Mouse (Mus musculus): Measurements from ENCODE around the gene Fermt3. TPM values are rescaled to one million over a fixed set of nuclear protein-coding genes. Genes with fewer than 3 reads are reported as not detected.

Gene Fermt3
- polyA plus RNA-seq, 1 experiment from 2014 or later: 4.3 TPM

DNA sequence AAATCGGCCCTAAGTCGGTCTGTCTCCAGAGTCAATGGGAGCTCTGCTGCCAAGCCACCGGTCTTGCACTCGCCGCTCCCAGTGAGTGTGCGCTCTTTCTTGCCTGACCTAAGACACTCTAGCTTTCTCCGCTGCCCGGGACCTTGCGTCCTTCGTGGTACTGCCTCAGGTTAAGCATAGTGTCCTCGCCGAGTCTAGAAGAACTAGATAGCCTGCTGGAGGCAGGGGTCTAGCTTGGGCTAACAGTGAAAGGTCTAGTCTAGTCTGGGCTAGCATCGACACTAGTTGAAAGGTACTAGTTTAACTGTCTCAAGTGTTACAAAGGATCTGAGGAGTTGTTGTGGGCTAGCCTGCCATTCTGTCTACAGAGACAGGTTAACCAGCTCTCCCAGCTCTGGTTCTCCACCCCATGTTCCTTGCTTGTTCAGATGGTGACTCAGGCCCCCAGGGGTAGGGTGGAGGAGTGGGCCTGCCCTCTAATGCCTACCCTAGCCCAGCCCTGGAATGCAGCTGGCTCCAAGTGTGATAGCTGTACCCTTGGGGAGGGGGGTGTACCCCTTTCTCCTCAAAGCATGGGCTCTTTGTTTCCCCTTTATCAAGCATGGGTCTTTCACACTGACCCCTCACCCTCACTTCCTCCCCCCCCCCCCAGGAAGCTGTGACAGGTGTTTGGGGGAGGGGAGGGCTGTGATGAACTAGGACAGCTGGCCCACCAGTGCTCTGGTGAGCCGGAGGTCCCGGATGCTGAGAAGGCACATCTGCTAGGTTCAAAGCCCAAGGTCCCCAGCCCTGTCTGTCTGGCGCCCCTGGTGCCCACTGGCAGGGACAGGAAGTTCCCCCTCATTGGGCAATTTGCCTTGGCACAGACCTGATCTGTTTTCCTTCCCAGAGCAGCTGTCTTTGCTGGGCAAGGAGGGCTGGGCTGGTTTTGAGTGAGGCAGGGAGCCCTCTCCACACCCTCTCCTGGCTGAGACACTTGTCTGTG lies 43.4 kb downstream of the Fermt3 start, which contains the start of gene Plcb3:
Plcb3 (minus strand) TSS at position 934 of the 985 bp plus-strand sequence.
- Histone ChIP-seq H3K4me1 (replicated peaks; ENCODE audit: insufficient read depth, low read length) (peaks cover 28% of the 10 kb centered on the region), H3K4me2 (ENCODE audit: low read length) (peak within 1 kb of the TSS; percentile 92), H3K27me3 (ENCODE audit: insufficient read depth, low read length) (no peaks in the 10 kb centered on the region), H3K4me3 (replicated peaks; ENCODE audit: low read depth, low read length) (peak within 1 kb of the TSS; percentile 69), H3K9me3 (replicated peaks; ENCODE audit: low read length) (no peaks in the 10 kb centered on the region), H3K9ac (ENCODE audit: low read depth, low read length) (peak within 1 kb of the TSS; percentile 72), H3K36me3 (ENCODE audit: insufficient read depth, low read length) (0 out of 2 replicates have a peak, but pooled peaks cover 14% of the 10 kb centered on the region), H3K27ac (peak within 1 kb of the TSS; percentile 85)
- ATAC-seq (replicated peaks; ENCODE audit: low FRiP score, low read depth) (no peak), DNase-seq (ENCODE audit: low spot score) (peak; percentile 81)
- peak; percentile 48; the same call in 1 of the 2 replicates for TF ChIP-seq CTCF (IDR thresholded peaks at IDR 0.05; ENCODE audit: low read depth)
- under 1% methylated on average over 16 of the region's 16 CpGs for WGBS

DNA sequence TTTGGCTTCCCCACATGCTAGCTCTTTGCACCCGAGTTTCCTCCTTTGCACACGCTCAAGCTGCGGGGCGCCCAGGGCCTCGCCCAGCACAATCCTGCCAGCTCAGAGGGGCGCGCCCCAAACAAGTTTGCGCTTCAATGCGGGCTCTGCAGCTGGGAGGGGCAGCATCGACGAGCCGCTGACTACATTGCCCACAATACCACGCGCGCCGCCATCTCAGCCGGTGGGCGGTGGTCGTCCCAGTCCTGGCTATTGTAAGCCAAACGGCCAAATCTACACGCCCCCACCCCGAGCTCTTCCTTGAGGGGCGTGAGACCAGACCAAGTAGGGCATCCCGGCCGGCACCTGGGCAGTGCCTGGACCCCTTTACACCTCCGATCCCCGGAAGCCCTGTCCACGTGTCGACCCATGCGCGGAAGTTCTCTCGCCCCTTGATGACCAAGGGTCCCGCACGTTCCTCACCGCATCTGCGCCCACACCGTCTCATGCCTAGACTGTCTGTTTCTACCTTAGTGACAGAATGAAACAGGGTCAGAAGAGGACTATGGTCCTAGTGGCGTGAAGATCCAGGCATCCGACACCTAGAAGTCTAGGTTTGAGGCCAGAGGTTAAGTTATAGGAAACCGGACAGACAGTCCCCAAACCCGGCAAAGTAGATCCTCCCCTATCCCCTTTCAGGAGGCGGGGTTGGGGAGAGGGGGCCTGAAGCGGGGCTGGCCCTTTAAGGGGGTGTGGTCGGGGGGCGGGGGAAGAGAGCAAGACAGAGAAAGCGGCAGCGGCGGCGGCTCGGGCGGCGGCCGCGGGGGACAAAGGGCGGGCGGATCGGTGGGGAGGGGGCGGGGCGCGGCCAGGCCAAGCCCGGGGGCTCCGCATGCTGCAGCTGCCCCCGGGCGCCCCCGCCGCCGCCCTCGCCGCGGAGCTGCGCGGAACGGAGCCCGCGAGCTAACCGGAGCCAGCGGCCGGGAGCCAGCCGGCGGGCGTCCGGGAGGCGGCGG lies 44.8 kb downstream of the Fermt3 start, which contains the start of gene Ppp1r14b:
Ppp1r14b (plus strand) TSS at position 758 of the 995 bp plus-strand sequence.
- no peak for TF ChIP-seq CTCF (IDR thresholded peaks at IDR 0.05; ENCODE audit: low read depth)
- Histone ChIP-seq H3K36me3 (ENCODE audit: insufficient read depth, low read length) (0 out of 2 replicates have a peak, but pooled peaks cover 14% of the 10 kb centered on the region), H3K27ac (peak within 1 kb of the TSS; percentile 85), H3K4me2 (ENCODE audit: low read length) (peak within 1 kb of the TSS; percentile 92), H3K9me3 (replicated peaks; ENCODE audit: low read length) (no peaks in the 10 kb centered on the region), H3K4me3 (replicated peaks; ENCODE audit: low read depth, low read length) (peak within 1 kb of the TSS; percentile 69), H3K9ac (ENCODE audit: low read depth, low read length) (peak within 1 kb of the TSS; percentile 72), H3K4me1 (replicated peaks; ENCODE audit: insufficient read depth, low read length) (peaks cover 34% of the 10 kb centered on the region), H3K27me3 (ENCODE audit: insufficient read depth, low read length) (no peaks in the 10 kb centered on the region)
- peak; percentile 43 for ATAC-seq (replicated peaks; ENCODE audit: low FRiP score, low read depth)
- under 1% methylated on average over 69 of the region's 84 CpGs for WGBS
- DNase-seq (ENCODE audit: low spot score): peak; percentile 90

DNA sequence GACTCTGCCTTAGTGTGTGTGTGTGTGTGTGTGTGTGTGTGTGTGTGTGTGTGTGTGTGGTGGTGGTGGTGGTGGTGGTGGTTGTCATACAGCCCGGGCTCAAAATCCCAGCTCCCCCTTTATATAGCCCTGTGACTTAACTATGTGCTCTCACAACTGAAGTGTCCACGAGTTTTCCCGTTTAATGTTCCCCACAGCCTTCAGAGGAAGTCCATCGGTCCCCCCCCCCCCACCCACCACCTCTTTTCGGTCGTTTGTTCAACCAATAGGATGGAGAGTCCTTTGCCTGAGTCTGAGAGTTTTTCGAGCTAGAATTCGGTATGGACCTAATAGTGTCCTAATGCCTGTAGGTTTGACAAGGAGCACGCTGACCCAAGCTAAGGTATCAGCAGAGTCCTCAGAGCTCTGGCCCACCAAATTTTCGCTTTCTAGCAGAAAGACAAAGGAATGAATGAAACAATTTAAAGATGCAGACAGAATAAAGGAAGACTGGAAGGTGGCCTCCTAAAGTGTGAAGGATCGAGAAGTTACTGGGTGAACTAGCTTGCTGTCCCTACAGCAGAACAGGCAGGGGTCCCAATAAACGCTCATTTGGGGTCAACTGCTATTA lies 45.6 kb downstream of the Fermt3 start:
- ATAC-seq (replicated peaks; ENCODE audit: low FRiP score, low read depth): no peak
- WGBS: 35% methylated on average over 12 of the region's 12 CpGs
- H3K27ac ChIP-seq: peak overlapping the region; percentile 16; the same call in 1 of the 2 replicates

DNA sequence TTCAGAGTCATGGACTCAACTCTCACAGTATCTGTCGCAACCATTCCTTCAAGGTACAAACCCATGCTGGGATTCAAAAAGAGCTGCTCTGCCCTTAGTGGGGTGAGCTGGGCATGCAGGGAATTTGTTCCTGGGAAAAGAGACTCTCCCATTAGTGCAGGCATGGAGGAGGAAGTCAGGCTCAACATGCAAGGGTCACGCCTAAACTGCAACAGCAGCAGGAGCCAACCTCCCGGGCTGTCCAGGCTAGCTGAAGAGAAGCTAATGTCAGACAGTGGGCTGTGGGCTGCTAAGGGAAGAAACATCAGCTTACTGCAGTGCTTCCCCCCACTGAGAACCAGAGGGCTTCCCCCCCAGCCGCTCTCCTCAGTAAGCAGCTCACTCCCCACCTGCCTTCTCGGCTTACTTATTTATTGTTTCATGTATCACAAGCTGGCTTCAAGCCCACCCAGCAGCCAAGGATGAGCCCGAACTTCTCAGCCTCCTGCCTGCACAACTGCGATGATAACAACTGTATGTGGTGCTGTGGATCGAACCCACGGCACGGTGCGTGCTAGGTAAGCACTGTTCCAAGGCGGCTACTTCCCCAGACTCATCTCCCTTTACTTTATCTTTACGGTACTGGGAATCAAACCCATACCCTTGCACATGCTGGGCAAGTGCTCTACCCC lies 46.9 kb downstream of the Fermt3 start:
- Histone ChIP-seq H3K4me2 (ENCODE audit: low read length) (no peak overlapping the region), H3K27ac (no peak overlapping the region), H3K4me1 (replicated peaks; ENCODE audit: insufficient read depth, low read length) (peaks cover 36% of the 10 kb centered on the region), H3K36me3 (ENCODE audit: insufficient read depth, low read length) (0 out of 2 replicates have a peak, but pooled peaks cover 2% of the 10 kb centered on the region), H3K27me3 (ENCODE audit: insufficient read depth, low read length) (no peaks in the 10 kb centered on the region), H3K9me3 (replicated peaks; ENCODE audit: low read length) (no peaks in the 10 kb centered on the region), H3K4me3 (replicated peaks; ENCODE audit: low read depth, low read length) (no peak overlapping the region), H3K9ac (ENCODE audit: low read depth, low read length) (no peak overlapping the region)
- no peak for TF ChIP-seq CTCF (IDR thresholded peaks at IDR 0.05; ENCODE audit: low read depth)
- ATAC-seq (replicated peaks; ENCODE audit: low FRiP score, low read depth) (no peak), DNase-seq (ENCODE audit: low spot score) (no peak)
- 72% methylated on average over 13 of the region's 13 CpGs for WGBS

More for the DNA sequence above, 45.6 kb downstream of the Fermt3 start:
- no peak for DNase-seq (ENCODE audit: low spot score)
- H3K27me3 ChIP-seq (ENCODE audit: insufficient read depth, low read length): no peaks in the 10 kb centered on the region
- peaks cover 32% of the 10 kb centered on the region for H3K4me1 ChIP-seq (replicated peaks; ENCODE audit: insufficient read depth, low read length)
- H3K4me2 ChIP-seq (ENCODE audit: low read length): peak overlapping the region; percentile 92
- peak overlapping the region; percentile 69 for H3K4me3 ChIP-seq (replicated peaks; ENCODE audit: low read depth, low read length)
- no peak for TF ChIP-seq CTCF (IDR thresholded peaks at IDR 0.05; ENCODE audit: low read depth)
- peak overlapping the region; percentile 72; the same call in 1 of the 2 replicates for H3K9ac ChIP-seq (ENCODE audit: low read depth, low read length)
- H3K9me3 ChIP-seq (replicated peaks; ENCODE audit: low read length): no peaks in the 10 kb centered on the region
- 0 out of 2 replicates have a peak, but pooled peaks cover 14% of the 10 kb centered on the region for H3K36me3 ChIP-seq (ENCODE audit: insufficient read depth, low read length)

DNA sequence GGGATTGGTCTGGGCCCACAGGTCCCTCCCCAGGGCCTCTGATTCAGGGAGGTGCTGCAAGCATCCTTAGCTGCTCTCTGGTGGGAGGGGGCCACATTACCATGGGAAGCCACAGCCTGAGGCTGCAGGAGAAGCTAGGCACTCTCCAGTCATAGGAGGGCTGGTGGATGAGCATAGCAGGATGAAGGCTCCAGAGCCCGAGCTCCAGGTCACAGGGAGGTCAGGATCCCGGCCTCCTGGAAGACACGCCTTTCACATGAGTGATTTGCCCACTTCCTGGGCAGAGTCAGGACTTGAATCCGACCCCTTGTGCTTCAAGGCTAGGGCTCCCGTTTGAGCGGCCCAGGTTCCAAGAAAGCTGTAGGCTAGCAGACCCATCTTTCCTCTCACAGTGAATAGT lies 47.6 kb downstream of the Fermt3 start:
- Histone ChIP-seq H3K27ac (no peak overlapping the region), H3K36me3 (ENCODE audit: insufficient read depth, low read length) (no peaks in the 10 kb centered on the region), H3K9me3 (replicated peaks; ENCODE audit: low read length) (no peaks in the 10 kb centered on the region), H3K4me1 (replicated peaks; ENCODE audit: insufficient read depth, low read length) (peaks cover 35% of the 10 kb centered on the region), H3K27me3 (ENCODE audit: insufficient read depth, low read length) (no peaks in the 10 kb centered on the region), H3K9ac (ENCODE audit: low read depth, low read length) (no peak overlapping the region; the same call in 1 of the 2 replicates), H3K4me3 (replicated peaks; ENCODE audit: low read depth, low read length) (no peak overlapping the region), H3K4me2 (ENCODE audit: low read length) (no peak overlapping the region)
- WGBS: 23% methylated on average over 6 of the region's 6 CpGs
- ATAC-seq (replicated peaks; ENCODE audit: low FRiP score, low read depth) (no peak), DNase-seq (ENCODE audit: low spot score) (no peak)
- TF ChIP-seq CTCF (IDR thresholded peaks at IDR 0.05; ENCODE audit: low read depth): no peak

All from kidney, postnatal 0 days (tissue).